Mouse (Mus musculus) bone marrow macrophage, adult 2 months (primary cell): ENCODE results near the gene D16Ertd472e. TPM values are rescaled to one million over a fixed set of nuclear protein-coding genes. Genes with fewer than 3 reads are reported as not detected.

Experiments used
- H3K27ac ChIP-seq: 2 replicates; pipeline ENCODE4 v1.5.1; 2012; ENCODE audit warnings: low read depth, low read length; ENCODE audit not compliant: insufficient read depth
- H3K4me1 ChIP-seq: 2 replicates; pipeline ENCODE4 v1.6.1; 2012; ENCODE audit warnings: low read length; ENCODE audit not compliant: control insufficient read depth, insufficient read depth
- H3K4me3 ChIP-seq: 2 replicates; pipeline ENCODE4 v1.5.1; 2012; ENCODE audit warnings: mild to moderate bottlenecking, low read length, moderate library complexity; ENCODE audit not compliant: insufficient read depth
- CTCF ChIP-seq: IDR thresholded peaks from 2 replicates; pipeline ENCODE4 v1.5.1; 2012; ENCODE audit warnings: low read depth, mild to moderate bottlenecking, low read length, moderate library complexity
- POLR2A ChIP-seq: IDR thresholded peaks from 2 replicates; pipeline ENCODE4 v1.6.1; 2012; ENCODE audit warnings: mild to moderate bottlenecking, low read depth, low read length, borderline replicate concordance
- polyA plus RNA-seq: library from polyadenylated mRNA; stranded (reverse); fragments of >200 nt; gene quantifications from 2 replicates; pipeline ENCODE4 v1.2.4, GENCODE M21; 2012; ENCODE audit not compliant: missing spikeins, insufficient read depth, insufficient read length

D16Ertd472e gene
- polyA plus RNA-seq, 1 experiment, result 1.7 TPM

DNA sequence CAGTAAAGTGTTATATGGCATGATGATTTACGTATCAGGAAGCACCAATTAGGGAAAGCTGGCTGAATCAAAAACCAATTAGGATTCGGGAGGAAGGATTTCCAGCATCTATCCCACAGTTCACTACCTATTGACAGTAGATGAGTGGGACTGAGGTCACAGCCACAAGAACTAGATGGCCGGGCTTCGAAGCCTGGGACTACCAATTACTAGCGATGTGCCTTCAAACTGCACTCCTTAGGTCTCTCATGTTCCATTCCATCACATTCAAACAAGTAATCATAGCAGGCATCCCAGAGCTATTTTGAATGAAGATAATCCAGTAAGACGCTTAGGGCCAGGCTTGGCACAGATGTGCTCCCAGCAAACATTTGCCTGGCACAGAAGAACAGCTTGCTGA, 2.3 kb downstream of the D16Ertd472e start:
- Histone ChIP-seq H3K27ac (no peak overlapping the region), H3K4me3 (no peak overlapping the region), H3K4me1 (peaks cover 2% of the 10 kb centered on the region)
- TF ChIP-seq POLR2A (no peak), CTCF (no peak)

GRCm38 (mm10) chr16:78573016-78573415, 3.5 kb downstream of the D16Ertd472e start:
- no peak overlapping the region for H3K4me3 ChIP-seq

DNA sequence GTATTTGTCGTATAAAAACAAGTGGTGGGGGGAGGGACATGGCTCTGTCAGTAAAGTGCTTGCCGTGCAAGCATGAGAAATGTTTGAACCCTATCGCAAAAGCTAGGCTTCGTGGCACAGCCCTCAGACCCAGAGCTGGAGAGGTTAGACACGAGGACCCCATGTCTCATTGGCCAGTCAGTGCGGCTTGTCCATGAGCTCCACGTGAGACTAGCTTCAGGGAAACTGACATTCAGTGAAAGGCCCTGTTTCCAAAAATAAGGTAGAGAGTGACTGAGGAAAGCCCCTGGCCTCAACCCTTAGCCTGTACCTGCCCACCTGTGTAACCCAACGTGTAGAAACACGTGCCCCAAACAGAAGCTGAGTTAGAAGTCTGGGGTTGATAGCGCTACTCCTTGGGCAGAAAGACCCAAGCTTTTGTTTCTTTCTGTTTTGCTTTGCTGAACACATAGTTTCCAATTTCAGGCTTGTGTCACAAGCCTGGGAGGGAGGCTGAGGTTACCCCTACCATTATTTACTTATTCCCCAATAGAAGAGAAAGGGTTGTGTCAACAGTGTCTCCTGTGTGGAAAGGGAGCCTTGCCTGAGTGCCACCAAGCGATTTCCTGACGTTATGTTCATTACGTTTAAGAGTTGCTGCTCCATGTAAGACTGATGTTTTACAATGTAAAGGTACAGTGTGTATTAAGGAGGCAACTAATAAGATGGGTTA, 12.2 kb downstream of the D16Ertd472e start:
- no peak overlapping the region for H3K27ac ChIP-seq
- H3K4me3 ChIP-seq, result no peak overlapping the region
- peaks cover 12% of the 10 kb centered on the region for H3K4me1 ChIP-seq
- TF ChIP-seq POLR2A, result no peak
- no peak for TF ChIP-seq CTCF

More at GRCm38 (mm10) chr16:78573016-78573415, 3.5 kb downstream of the D16Ertd472e start:
- TF ChIP-seq CTCF (no peak), POLR2A (no peak)
- Histone ChIP-seq H3K4me1 (peaks cover 2% of the 10 kb centered on the region), H3K27ac (no peak overlapping the region)

- Histone ChIP-seq H3K4me1 (peaks cover 17% of the 10 kb centered on the region), H3K27ac (peak overlapping the region; percentile 44; the same call in 1 of the 2 replicates), H3K4me3 (peak overlapping the region; percentile 20)
- TF ChIP-seq CTCF, result no peak
- no peak for TF ChIP-seq POLR2A
These were observed 13.2 kb downstream of the D16Ertd472e start for GRCm38 (mm10) chr16:78563093-78563971.

DNA sequence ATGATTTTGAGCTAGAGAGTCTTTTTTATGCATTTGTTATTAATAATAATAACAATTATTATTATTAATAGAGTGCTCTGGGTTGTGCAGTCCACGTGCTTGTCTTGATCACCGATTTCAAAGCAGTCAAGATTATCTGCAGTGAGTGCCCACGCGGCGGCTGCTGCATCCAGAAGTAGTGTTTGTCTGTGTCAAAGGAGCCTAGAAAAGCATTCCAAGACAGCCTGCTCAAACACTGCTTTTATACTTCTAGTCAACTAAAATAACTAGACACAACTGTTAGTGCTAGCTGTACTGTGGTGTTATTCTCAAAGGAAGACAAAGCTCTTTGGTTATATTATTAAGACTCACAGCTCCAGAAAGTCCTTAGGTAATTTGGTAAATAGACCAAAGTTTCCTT, 15.9 kb downstream of the D16Ertd472e start:
- H3K27ac ChIP-seq, result no peak overlapping the region
- no peak for TF ChIP-seq POLR2A
- TF ChIP-seq CTCF, result no peak
- peaks cover 20% of the 10 kb centered on the region for H3K4me1 ChIP-seq
- no peak overlapping the region for H3K4me3 ChIP-seq

DNA sequence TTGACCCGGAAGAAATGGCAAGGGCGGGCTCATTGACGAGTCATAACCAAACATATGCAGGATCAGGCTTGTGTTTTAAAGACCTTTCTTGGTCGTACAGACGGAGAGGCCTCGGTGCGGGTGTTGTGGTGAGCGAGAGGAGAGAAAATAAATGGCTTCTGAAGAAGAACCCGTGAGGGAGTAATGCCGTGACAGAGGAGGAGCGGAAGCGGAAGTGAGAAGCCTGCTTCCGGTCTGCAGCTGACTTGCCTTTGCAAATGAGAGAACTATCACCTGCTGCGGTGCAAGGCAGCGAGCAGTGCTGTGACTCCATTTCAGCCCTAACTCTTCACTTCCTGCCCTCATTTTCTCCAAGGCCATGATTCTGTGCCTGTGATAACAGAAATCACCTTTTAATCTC, 16.4 kb downstream of the D16Ertd472e start:
- no peak for TF ChIP-seq POLR2A
- TF ChIP-seq CTCF, result no peak
- Histone ChIP-seq H3K4me1 (peaks cover 20% of the 10 kb centered on the region), H3K4me3 (no peak overlapping the region), H3K27ac (no peak overlapping the region)

DNA sequence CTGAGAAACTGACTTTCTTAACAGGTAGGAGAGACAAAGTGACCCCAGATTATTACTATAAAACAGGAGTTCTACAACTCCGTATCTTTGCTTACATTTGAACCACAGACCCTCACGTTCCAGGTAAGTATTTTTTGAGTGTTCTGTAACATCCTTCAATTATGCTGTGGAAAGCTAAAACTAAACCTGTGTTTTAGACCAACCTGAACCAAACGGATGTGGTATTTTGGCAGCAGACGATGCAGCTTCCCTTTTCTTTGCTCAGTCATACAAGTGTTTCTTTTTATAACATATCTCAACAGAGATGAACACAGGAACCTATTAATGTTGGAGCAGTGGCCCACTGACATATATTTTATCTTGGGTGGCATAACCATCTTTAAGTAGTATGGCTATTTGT, 18.9 kb downstream of the D16Ertd472e start:
- no peak overlapping the region for H3K27ac ChIP-seq
- H3K4me3 ChIP-seq, result no peak overlapping the region
- H3K4me1 ChIP-seq, result peaks cover 8% of the 10 kb centered on the region
- TF ChIP-seq POLR2A, result no peak
- no peak for TF ChIP-seq CTCF

DNA sequence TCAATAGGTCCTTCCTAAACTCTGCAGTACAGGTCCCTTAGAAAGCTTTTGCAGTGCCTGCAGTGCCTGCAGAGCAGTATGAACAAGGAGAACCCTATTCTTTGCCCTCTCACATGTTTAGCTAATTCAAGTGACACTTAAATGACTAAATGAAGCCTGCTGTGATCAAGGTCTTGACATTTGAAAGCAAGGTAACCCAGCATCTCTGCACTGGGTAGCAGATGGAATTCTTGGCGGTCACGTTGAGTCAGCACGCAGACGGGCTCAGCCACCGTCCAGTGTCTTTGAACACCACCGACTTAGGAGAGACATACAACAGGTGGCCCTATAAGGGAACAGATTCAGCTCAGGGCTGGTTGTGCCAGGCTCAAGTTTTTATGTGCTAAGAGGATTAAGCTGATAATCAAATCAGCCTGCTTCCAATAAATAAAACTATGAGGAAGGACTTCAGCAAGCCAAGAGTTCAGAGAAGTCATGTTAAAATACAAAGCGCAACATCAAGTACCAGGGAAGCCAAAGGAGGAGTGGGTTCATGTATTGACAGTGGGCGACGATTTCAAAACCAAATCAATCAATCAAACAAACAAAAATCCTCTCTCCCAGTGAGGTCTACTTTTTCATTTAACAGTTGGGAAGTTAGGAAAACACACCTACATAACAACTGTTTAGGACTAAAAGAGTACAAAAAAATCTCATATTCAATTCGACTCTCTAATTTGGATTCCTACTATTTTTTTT, 21.4 kb downstream of the D16Ertd472e start:
- no peak overlapping the region for H3K4me3 ChIP-seq
- no peak for TF ChIP-seq POLR2A
- TF ChIP-seq CTCF, result no peak
- peaks cover 8% of the 10 kb centered on the region for H3K4me1 ChIP-seq
- no peak overlapping the region for H3K27ac ChIP-seq

DNA sequence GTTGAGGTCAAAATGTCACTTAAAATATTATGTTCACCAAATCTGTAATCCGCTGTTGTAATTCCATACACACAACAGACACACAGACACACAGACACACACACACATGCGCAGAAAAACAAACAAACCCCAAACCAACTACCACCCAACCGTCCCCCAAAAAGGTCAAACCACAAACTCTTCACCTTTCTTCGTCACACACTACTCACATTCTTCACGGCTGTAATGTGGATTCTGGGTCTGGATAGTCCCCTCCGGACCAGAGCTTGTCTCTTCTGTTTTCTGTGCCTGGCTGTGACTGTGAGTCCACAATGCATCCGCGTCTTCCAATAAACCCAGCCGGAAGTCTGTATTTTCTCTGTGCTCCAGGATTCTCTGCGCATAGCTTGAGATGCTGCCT, 29.1 kb downstream of the D16Ertd472e start:
- H3K4me3 ChIP-seq, result no peak overlapping the region
- no peak overlapping the region for H3K27ac ChIP-seq
- no peak for TF ChIP-seq CTCF
- no peak for TF ChIP-seq POLR2A
- no peaks in the 10 kb centered on the region; the same call in 1 of the 2 replicates for H3K4me1 ChIP-seq
